Mouse (Mus musculus) hindbrain, embryonic 10.5 days (tissue): ENCODE measurements around the gene Zbtb20. TPM values are rescaled to one million over a fixed set of nuclear protein-coding genes. Genes with fewer than 3 reads are reported as not detected.

Experiments used
- DNase-seq: peaks from one replicate; pipeline ENCODE4 v3.0.0-alpha.2; 2017; ENCODE audit warnings: low spot score
- H3K27ac ChIP-seq: fragments of 300-500 bp; sonication (generic); 2 replicates; pipeline ENCODE4 v1.5.1; 2016; ENCODE audit warnings: mild to moderate bottlenecking, moderate library complexity
- H3K27me3 ChIP-seq: fragments of 300-500 bp; sonication (generic); 2 replicates; pipeline ENCODE4 v1.6.1; 2016; ENCODE audit warnings: mild to moderate bottlenecking; ENCODE audit not compliant: poor library complexity, insufficient read depth, severe bottlenecking
- H3K36me3 ChIP-seq: fragments of 300-500 bp; sonication (generic); 2 replicates; pipeline ENCODE4 v1.6.1; 2016; ENCODE audit warnings: mild to moderate bottlenecking, moderate library complexity
- H3K4me1 ChIP-seq: fragments of 300-500 bp; sonication (generic); replicated peaks from 2 replicates; pipeline ENCODE4 v1.6.1; 2016; ENCODE audit warnings: mild to moderate bottlenecking
- H3K4me3 ChIP-seq: fragments of 300-500 bp; sonication (generic); 2 replicates; pipeline ENCODE4 v1.5.1; 2016; ENCODE audit warnings: mild to moderate bottlenecking, moderate library complexity
- H3K9me3 ChIP-seq: fragments of 300-500 bp; sonication (generic); 2 replicates; pipeline ENCODE4 v1.6.1; 2016; ENCODE audit warnings: mild to moderate bottlenecking, moderate library complexity
- WGBS: fragments of 180-500 bp; shearing (Covaris S2); methylation state at CpG from one replicate; pipeline ENCODE4 v1.1.7; 2016; 5-methylcytosine and 5-hydroxymethylcytosine counted together
- polyA plus RNA-seq: library from polyadenylated mRNA; unstranded; fragments of >200 nt; fragmentation: Nextera tagmentation; extraction: Ambion mirVana; gene quantifications from 2 replicates; pipeline ENCODE4 v1.2.1, GENCODE M21; 2016

Gene Zbtb20
- polyA plus RNA-seq, 1 experiment from 2014 or later: 41.3 TPM

DNA sequence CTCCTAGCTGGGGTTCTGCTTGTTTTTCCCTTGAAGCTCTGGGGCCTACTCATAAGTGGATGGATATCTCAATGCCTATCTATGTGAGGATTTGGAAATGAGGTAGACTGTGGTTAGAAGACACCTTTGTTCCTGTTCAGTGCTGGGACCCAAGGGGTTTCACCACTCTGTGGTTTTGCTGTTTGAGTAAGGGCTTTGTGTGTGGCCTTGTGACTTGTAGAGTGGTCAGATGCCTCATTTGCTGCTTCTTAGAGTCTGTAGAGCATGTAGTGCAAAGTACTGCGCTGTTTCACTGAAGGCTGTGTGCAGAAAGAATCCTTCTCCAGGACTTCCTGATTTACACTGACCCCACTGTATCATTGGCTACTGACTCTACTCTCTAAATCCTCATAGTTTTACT is 314.7 kb downstream of the Zbtb20 start:
- no peaks in the 10 kb centered on the region for H3K9me3 ChIP-seq
- H3K4me1 ChIP-seq: peaks cover 6% of the 10 kb centered on the region; the same call in 1 of the 2 replicates
- no peaks in the 10 kb centered on the region for H3K27me3 ChIP-seq
- H3K4me3 ChIP-seq: no peak overlapping the region
- DNase-seq: no peak
- no peak overlapping the region for H3K27ac ChIP-seq
- 93% methylated on average over 1 of the region's 1 CpGs for WGBS
- H3K36me3 ChIP-seq: no peaks in the 10 kb centered on the region

- H3K27me3 ChIP-seq: no peaks in the 10 kb centered on the region
- no peaks in the 10 kb centered on the region for H3K9me3 ChIP-seq
- H3K36me3 ChIP-seq: no peaks in the 10 kb centered on the region
- H3K27ac ChIP-seq: no peak overlapping the region
- 88% methylated on average over 9 of the region's 9 CpGs for WGBS
- H3K4me1 ChIP-seq: peaks cover 6% of the 10 kb centered on the region; the same call in 1 of the 2 replicates
- no peak overlapping the region for H3K4me3 ChIP-seq
- DNase-seq: no peak
Observed at GRCm38 (mm10) chr16:43191060-43191850, 315.6 kb downstream of the Zbtb20 start.

GRCm38 (mm10) chr16:43193631-43194239 is 318.1 kb downstream of the Zbtb20 start:
- Histone ChIP-seq H3K36me3 (no peaks in the 10 kb centered on the region), H3K27me3 (no peaks in the 10 kb centered on the region), H3K9me3 (no peaks in the 10 kb centered on the region), H3K4me1 (peaks cover 6% of the 10 kb centered on the region; the same call in 1 of the 2 replicates), H3K4me3 (no peak overlapping the region), H3K27ac (no peak overlapping the region)
- no peak for DNase-seq
- WGBS: 72% methylated on average over 6 of the region's 6 CpGs

DNA sequence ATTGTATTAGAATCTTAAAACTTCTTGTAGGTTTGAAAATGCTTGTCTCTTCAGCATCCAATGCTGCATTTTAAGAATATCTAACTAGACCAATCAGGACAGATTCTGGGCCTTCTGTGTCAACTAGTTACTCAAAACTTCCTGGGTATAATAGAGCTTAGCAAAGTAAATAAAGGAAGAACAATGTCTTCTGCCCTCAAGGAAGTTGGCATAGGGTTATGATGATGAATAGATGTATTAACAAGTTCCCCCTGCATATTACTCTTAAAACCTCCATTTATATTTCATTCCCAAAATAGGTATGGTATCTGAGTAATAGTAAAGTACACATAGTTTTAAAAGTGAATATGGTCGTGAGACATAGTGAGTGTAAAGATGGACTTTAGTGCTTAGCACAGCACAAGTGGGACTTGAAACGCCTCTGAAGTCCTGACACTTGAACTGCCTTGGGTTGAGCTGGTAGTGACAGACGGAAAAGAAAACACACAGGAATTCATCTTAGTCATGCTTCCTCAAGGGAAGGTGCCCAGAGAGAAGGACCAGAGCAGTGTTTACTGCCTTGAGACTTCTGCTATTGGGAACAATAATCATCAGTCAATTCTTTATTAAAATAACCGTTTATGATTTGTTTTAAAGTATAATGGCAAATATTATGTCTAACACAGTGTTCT is 341.8 kb downstream of the Zbtb20 start:
- 74% methylated on average over 4 of the region's 4 CpGs for WGBS
- Histone ChIP-seq H3K4me1 (0 out of 2 replicates have a peak, but pooled peaks cover under 1% of the 10 kb centered on the region), H3K36me3 (no peaks in the 10 kb centered on the region), H3K4me3 (no peak overlapping the region), H3K27me3 (no peaks in the 10 kb centered on the region), H3K27ac (no peak overlapping the region), H3K9me3 (no peaks in the 10 kb centered on the region)
- DNase-seq: no peak

DNA sequence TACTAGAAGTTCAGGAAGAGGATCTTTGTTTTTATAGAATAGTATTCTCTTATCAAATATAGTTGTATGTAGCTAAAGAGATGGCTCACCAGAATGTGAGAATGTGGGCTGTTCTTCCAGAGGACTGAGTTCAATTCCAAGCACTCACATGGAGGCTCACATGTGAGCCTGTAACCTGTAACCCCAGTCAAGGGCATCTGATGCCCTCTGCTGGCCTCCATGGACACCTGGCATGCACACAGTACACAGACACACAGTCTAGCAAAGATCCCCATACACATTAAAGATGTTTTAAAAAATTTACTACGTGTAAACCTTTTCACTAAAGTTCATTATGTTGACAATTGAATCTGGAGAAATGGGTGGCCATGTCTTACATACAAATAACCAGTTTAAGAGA is 343.7 kb downstream of the Zbtb20 start:
- no peak for DNase-seq
- Histone ChIP-seq H3K36me3 (no peaks in the 10 kb centered on the region), H3K27me3 (no peaks in the 10 kb centered on the region), H3K27ac (no peak overlapping the region), H3K4me3 (no peak overlapping the region), H3K4me1 (0 out of 2 replicates have a peak, but pooled peaks cover 3% of the 10 kb centered on the region), H3K9me3 (no peaks in the 10 kb centered on the region)
- WGBS: 91% methylated on average over 1 of the region's 1 CpGs

DNA sequence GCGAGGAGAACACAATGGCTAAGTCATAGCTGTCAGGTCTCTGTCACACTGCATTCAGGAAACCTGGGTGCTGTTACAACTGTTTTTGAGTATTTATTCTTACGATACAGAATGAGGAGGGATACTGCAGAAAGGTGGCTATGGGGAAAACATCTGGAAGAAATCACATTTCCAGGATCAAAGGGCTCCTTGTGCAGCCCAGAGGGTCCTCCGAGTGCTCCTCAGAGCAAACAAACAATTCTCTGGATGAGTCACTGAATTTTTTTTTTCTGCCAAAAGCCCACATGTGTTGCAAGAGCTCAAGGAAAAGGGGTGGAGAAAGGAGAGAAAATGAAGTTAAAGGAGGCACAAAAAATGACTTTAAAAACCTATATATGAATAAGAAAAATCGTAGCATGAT is 345.6 kb downstream of the Zbtb20 start:
- 0 out of 2 replicates have a peak, but pooled peaks cover 3% of the 10 kb centered on the region for H3K4me1 ChIP-seq
- H3K27ac ChIP-seq: no peak overlapping the region
- H3K9me3 ChIP-seq: no peaks in the 10 kb centered on the region
- H3K27me3 ChIP-seq: no peaks in the 10 kb centered on the region
- WGBS: 53% methylated on average over 4 of the region's 4 CpGs
- H3K36me3 ChIP-seq: no peaks in the 10 kb centered on the region
- DNase-seq: no peak
- H3K4me3 ChIP-seq: no peak overlapping the region

DNA sequence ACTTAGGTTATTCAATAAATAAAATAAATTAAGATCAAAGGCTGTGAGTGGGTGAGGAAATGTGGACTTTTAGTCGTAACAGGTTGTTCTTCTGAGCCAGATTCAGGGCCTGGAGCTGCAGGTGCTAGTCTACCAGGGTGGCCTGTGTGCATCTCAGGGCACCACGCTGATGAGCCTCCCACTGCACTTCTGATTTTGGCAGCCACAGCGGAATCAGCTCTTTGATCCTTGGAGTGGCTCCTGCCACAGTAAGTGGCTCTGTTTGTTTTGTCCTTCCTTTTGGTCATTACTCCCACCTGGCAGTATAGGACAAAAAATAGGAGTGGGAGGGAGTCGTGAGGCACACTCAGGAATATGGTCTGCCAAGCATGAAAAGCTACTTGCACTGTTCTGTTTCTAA is 354.6 kb downstream of the Zbtb20 start:
- WGBS: 47% methylated on average over 4 of the region's 4 CpGs
- Histone ChIP-seq H3K36me3 (no peaks in the 10 kb centered on the region), H3K4me1 (0 out of 2 replicates have a peak, but pooled peaks cover 6% of the 10 kb centered on the region), H3K27ac (no peak overlapping the region), H3K9me3 (no peaks in the 10 kb centered on the region), H3K4me3 (no peak overlapping the region), H3K27me3 (no peaks in the 10 kb centered on the region)
- DNase-seq: no peak

- no peak overlapping the region for H3K27ac ChIP-seq
- H3K4me1 ChIP-seq: 0 out of 2 replicates have a peak, but pooled peaks cover 10% of the 10 kb centered on the region
- DNase-seq: no peak
- H3K36me3 ChIP-seq: no peaks in the 10 kb centered on the region
- no peak overlapping the region for H3K4me3 ChIP-seq
- no peaks in the 10 kb centered on the region for H3K9me3 ChIP-seq
- no peaks in the 10 kb centered on the region for H3K27me3 ChIP-seq
Observed at GRCm38 (mm10) chr16:43234249-43234648, 358.6 kb downstream of the Zbtb20 start.

- H3K4me3 ChIP-seq: no peak overlapping the region
- no peaks in the 10 kb centered on the region for H3K9me3 ChIP-seq
- no peak overlapping the region for H3K27ac ChIP-seq
- H3K36me3 ChIP-seq: no peaks in the 10 kb centered on the region
- H3K27me3 ChIP-seq: no peaks in the 10 kb centered on the region
- WGBS: 84% methylated on average over 7 of the region's 7 CpGs
- no peak for DNase-seq
- 0 out of 2 replicates have a peak, but pooled peaks cover 8% of the 10 kb centered on the region for H3K4me1 ChIP-seq
Observed at GRCm38 (mm10) chr16:43235317-43235716, 359.6 kb downstream of the Zbtb20 start.

DNA sequence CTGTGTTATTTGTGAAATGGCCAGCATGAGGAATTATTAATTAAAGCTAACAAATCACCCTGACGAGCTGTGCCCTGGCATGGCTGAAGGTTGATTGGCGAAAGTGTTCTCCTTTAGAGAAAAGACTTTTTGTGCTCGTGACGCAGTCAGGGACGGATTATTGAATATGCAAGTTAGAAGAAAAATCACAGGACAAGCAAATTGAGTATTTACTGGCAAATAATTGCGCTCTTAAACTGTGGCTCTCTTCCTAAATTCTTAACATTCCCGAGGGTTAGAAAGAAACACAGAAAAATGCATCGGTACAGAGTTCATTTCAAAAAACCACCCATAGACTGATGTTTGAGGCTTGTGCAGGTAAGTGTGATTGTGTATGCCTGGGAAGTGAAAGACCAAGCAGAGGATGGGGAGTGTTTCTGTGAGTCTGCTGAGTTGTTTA is 360.1 kb downstream of the Zbtb20 start:
- Histone ChIP-seq H3K27me3 (no peaks in the 10 kb centered on the region), H3K9me3 (no peaks in the 10 kb centered on the region), H3K27ac (no peak overlapping the region), H3K36me3 (no peaks in the 10 kb centered on the region), H3K4me3 (no peak overlapping the region), H3K4me1 (0 out of 2 replicates have a peak, but pooled peaks cover 7% of the 10 kb centered on the region)
- DNase-seq: no peak
- whole genome bisulfite sequencing: 77% methylated on average over 8 of the region's 8 CpGs

DNA sequence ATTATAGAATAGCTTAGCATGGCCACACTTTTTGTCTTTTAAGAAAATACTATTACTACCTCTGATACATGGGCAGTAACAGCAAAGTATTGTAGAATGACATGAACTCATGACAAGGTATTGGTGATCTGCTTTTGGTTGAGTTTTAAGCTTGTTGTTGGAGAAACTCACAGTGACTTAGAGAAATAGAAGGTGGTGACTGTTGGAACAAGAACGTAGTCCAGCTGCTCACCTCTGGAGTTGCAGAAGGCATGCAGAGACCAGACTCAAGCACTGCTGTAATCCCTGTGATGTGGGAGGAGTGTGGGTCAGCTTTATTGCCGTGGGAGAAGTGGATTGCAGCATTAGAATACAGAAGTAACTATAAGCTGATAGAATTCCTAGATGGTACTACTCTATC is 361.9 kb downstream of the Zbtb20 start:
- Histone ChIP-seq H3K27me3 (no peaks in the 10 kb centered on the region), H3K27ac (no peak overlapping the region), H3K9me3 (no peaks in the 10 kb centered on the region), H3K4me3 (no peak overlapping the region), H3K4me1 (0 out of 2 replicates have a peak, but pooled peaks cover 7% of the 10 kb centered on the region), H3K36me3 (no peaks in the 10 kb centered on the region)
- 83% methylated on average over 2 of the region's 2 CpGs for WGBS
- DNase-seq: no peak

DNA sequence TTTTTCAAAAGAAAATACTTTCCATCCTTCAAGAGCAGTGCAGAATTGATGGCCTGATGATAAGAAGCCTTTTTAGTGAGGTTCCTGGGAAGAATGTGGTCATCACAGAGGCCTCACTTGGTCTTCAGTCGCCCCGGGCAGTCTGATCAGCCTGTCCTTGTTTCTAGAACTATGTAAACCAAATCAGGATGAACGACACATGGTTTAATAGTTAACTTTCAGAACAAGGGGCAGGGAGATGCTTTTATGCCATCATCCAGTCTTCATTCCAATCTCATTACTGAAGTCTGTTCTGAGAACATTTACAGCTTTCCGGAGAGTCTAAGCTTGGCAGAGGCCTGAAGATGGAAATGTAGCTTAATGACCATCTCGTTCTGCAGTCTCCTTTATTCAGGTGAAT is 371.3 kb downstream of the Zbtb20 start:
- no peak for DNase-seq
- Histone ChIP-seq H3K4me3 (no peak overlapping the region), H3K36me3 (no peaks in the 10 kb centered on the region), H3K4me1 (no peaks in the 10 kb centered on the region), H3K27ac (no peak overlapping the region), H3K27me3 (no peaks in the 10 kb centered on the region), H3K9me3 (no peaks in the 10 kb centered on the region)
- WGBS: 86% methylated on average over 5 of the region's 5 CpGs

DNA sequence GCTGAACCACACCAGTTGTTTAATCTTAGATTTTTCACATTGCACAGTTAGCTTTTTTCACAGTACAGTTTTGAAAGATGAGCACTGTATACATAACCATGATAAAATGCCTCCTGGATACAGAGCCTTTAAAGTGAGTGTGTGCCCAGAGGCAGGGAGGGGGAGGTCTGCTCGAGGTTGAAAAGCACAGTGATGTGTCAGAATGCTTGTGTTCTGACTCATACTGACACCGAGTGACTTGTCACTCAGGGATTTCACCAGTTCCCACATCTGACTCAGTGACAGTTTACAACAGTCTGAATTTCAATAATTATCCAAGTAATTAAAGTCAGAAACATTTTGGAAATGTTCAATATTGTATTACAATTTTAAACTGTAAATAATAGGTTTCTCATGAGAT is 377.4 kb downstream of the Zbtb20 start:
- Histone ChIP-seq H3K27me3 (no peaks in the 10 kb centered on the region), H3K4me3 (no peak overlapping the region), H3K9me3 (no peaks in the 10 kb centered on the region), H3K4me1 (0 out of 2 replicates have a peak, but pooled peaks cover 4% of the 10 kb centered on the region), H3K27ac (no peak overlapping the region), H3K36me3 (no peaks in the 10 kb centered on the region)
- DNase-seq: no peak
- 47% methylated on average over 2 of the region's 2 CpGs for WGBS
